Mouse (Mus musculus): ENCODE results near the gene Tfpt.
"Not testable (repeated sequence)": the region's sequence is repeated elsewhere in the genome, so short reads cannot be mapped to it uniquely, and the experiment has no call there.

Tfpt gene

GRCm38 (mm10) chr7:3576354-3577124 is 53.2 kb downstream of the Tfpt start:
- no peak for DNase-seq (ENCODE audit: low read depth)

DNA sequence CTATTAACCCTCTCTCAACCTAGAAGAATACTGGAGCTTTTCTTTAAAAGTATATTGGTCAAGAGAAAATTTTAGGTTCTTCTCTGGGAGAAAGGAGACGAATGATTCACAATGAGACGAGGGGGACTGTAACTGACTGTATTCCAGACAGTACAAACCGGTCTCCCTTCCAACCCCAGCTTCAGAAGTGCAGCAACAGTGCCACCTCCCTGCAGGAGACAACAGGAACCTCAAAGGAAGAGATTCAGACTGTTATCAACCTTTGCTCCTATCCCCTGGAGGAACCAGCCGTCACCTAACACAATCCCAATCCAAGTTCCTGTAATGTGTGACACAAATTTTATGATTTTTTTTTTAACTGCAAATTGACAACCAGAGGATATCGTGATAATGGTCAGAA is 55.5 kb downstream of the Tfpt start:
- peak; percentile 79 for DNase-seq (ENCODE audit: low read depth)

- no peak for DNase-seq (ENCODE audit: low read depth)
Measured at GRCm38 (mm10) chr7:3571847-3572246, 57.9 kb downstream of the Tfpt start.

DNA sequence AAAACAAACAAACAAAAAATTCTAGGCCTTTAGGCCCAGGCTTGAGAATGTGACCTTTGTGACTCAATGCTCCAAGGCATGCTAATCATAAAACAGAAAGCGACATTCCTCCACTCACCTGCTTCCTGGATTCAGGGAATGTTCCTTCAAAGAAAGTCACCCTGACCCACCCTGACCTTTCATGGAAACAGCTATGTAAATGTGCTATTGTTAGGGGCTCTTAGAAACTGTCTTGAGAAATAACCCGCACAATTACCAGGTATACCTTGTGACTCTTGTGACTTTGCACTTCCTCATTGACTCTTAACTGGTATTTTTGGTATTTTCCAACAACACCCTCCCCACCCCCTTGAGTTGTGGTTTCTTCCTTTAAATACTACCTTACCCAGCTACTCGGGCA is 59.1 kb downstream of the Tfpt start:
- not testable (repeated sequence) for DNase-seq (ENCODE audit: low read depth)
